Mouse (Mus musculus): ENCODE data around the gene Krt42.
"Not testable (repeated sequence)": the region's sequence is repeated elsewhere in the genome, so short reads cannot be mapped to it uniquely, and the experiment has no call there.

The Krt42 gene

GRCm38 (mm10) chr11:100269821-100270332 is at the start of gene Krt42:
Gene Krt42, minus strand, starts transcription at chr11:100269871.
- DNase-seq: no peak

DNA sequence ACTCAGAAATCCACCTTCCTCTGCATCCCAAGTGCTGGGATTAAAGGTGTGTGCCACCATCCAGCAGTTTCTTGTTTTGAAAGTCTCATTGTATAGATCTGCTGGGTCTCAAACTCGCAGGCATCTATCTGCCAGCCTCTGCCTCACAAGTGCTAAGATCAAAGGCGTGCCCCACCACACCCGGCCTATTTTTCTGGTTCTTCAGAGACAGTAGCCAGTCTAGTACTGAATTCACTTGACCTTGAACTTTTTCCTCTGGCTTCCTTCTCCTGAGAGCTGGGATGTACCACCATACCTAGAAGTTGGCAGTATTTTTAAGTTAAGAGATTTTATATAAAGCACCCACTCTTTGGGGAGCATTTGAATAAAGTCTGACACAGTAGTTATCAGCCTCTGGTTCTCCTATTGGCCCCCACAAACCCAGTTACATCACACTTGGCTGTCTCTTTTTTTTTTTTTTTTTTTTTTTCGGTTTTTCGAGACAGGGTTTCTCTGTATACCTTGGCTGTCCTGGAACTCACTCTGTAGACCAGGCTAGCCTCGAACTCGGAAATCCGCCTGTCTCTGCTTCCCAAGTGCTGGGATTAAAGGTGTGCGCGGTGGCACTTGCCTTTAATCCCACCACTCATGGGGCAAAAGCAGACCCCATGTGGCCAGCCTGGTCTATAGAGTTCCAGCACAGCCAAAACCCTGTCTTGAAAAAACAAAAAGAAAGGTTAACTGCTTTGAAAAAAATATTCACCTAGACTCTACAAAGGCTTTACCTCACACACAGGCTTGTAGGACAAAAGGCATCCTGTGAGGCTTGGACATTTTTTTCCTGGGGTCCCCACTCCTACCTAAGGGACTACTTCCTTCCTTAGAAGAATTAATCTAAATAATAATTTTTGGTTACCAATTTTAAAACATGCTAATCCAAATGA is 49.1 kb upstream of the Krt42 start:
- DNase-seq: peak in 1 of 2 experiments; percentile 45

DNA sequence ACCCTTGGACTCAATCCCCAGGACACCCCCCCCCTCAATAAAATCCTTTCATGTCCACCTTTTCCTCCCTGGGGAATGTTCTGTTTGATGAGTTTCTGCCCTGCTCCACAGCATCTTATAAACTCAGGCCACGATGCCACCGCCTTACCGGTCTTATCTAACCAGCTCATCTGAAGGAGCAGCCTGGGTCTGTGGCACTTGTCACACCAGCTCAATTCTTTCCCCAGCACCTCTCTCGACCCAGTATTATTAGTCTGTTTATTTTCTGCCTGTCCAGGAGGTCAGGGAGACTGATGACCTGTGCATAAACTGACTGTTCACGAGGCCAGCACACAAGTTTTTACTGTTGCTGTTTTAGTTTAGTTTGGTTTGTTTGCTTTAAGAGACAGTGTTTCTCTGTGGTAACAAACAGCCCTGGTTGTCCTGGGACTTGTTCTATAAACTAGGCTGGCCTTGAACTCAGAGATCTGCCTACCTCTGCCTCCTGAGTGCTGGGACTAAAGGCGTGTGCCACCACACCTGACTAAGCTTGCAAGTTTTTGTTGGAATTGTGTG is 48.2 kb upstream of the Krt42 start:
- DNase-seq: no peak

DNA sequence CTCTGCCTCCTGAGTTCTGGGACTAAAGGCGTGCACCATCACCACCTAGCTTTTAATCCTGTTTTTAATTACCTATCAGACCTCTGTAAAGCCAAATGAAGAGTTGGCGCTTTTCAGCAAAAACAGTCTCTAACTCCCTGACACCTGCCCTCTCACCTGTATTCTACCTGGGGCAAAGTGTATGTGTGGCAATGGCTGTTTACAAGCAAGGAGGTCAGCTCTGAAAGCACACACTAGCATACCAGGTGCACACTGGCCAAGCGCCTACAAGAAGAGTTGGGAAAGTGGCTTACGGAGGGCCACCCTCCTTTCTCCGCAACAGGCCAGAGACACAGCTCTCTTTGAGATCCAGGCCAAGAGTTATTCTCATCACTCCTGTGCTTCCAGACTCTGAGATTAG is 45.8 kb upstream of the Krt42 start:
- no peak for DNase-seq

- peak; percentile 21 to 71 for DNase-seq
Measured at GRCm38 (mm10) chr11:100313424-100313823, 43.8 kb upstream of the Krt42 start.

GRCm38 (mm10) chr11:100312096-100312679 is 42.5 kb upstream of the Krt42 start:
- DNase-seq: peak; percentile 75 to 93

- no peak for DNase-seq
Measured at GRCm38 (mm10) chr11:100311656-100312055, 42.0 kb upstream of the Krt42 start.

GRCm38 (mm10) chr11:100308672-100309071 is 39.0 kb upstream of the Krt42 start:
- not testable (repeated sequence) for DNase-seq

DNA sequence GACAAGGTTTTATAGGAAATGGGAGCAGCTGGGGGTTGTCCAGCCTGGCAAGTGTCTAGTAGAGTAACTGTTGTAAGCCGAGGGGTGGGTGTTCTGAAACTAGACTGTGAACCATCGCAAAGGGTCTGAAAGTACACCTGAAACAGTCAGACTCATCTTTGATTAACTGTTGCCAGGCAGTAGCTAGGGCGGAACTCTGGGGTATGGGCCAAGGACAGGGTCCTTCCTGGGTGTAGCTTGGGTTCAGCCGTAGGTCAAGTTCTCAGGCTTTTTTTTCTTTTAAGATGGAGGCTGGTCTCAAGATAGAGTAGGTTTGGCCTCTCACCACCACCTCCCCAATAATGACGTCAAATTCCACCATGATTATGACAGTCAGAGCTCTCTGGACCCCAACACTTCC is 38.2 kb upstream of the Krt42 start:
- no peak for DNase-seq

DNA sequence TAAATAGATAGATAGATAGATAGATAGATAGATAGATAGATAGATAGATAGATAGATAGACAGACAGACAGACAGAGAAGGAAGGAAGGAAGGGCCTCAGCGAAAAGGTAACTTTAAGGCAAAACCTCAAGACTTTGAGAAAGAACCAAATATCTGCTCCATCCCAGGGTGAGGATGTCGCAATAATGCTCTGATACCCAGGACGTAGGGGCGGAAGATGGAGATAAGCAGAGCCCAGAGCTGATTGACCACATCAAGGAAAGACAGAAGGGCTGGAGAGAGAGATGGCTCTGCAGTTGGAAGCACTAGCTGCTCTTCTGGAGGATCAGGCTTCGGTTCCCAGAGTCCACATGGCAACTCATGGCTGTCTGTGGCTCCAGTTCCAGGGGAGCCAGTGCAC is 31.6 kb upstream of the Krt42 start:
- DNase-seq: no peak

GRCm38 (mm10) chr11:100300293-100300692 is 30.6 kb upstream of the Krt42 start:
- peak in 1 of 2 experiments; percentile 78 for DNase-seq

DNA sequence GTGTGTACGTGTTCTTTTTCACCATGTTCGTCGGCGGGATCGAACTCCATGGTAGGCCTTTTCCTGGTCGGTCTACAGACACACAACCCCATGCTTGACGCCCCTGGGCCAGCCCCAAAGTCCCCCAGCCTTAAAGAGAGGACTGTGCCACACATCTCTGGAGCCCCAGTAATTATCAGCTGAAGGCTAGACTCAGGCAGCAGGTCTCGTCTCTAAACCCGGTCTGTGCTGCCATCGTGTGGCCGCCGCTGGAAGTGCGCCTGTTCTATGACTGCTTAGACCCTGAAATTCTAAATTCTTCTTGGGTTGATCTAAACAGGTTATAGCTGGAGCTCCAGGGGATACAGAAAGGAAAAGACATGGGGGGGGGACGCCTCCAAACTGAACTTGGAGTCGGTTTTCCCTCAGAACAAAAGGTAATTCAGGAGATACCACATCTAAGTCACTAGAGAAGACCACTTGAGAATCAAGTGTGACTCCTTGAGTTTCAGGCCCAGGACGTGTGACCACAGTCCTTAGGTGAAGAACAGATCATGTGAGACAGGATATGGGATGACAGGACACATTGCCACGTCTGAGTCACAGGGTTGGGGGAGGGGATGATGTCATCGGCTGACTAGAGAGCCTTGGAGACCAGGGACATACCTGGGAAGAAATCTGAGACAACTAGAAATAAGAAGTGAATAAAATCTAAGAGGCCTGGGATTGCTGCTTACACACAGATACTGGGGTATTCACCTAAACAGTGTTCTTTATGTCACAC is 28.8 kb upstream of the Krt42 start:
- peak; percentile 80 to 92 for DNase-seq

DNA sequence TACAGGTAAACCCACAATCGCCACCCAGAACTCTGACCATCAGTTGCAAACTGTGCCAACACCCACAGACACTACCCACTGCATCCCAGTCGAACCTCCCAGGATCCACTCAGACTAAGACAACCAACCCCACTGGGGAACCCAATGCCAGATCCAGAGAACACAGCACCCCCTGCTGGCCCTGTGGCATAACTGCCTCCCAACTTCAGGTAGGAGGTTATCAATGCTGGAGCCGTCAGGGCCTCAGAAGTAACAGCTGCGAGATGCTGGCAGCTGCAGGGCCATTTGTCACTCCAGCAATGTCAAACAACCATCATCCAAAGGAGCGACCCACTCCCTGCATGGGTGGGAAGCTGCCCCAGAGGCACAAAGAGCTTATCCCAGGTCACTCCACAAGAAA is 28.1 kb upstream of the Krt42 start:
- DNase-seq: no peak

DNA sequence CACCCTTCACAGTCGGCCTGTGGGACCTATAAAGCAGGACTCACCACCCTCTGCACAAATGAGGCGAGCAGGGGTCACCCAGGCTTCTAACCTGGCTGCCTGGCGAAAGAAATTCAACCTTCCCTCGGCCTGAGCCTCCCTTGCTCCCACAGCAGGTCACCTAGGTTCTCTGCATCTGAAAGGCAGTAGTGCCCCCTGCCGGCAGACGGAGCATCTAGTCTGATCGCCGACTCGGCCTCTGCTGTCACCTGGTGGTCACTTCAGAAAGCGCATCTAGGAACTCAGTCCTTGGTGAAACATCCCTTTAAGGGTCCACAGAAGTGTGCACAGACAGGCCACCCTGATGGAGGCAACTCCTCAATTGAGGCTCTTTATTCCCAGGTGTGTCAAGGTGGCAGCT is 25.6 kb upstream of the Krt42 start:
- DNase-seq: peak; percentile 77 to 90

- no peak for DNase-seq
Measured at GRCm38 (mm10) chr11:100292884-100293283, 23.2 kb upstream of the Krt42 start.

GRCm38 (mm10) chr11:100290235-100290634 is 20.6 kb upstream of the Krt42 start:
- DNase-seq: no peak

DNA sequence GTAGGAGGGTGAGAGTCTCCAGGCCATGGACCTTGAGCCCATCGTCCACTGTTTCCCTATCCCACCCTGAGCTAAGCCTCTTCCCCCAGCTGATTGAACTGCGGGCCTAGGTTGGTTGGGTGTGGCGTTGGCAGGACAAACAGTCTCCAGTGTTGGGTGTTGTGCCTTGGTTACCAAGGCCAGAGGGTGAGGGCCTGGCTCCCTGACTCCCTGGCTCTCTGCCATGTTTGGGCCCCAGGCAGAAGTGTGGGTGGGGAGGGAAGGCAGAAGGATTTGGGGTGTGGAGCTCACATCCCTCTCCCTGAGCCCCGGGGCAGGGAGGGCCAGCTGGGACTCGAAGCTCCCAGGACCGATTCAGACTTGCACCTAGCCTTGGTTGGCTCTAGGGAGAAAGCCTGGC is 19.3 kb upstream of the Krt42 start:
- DNase-seq: peak; percentile 18 to 60

DNA sequence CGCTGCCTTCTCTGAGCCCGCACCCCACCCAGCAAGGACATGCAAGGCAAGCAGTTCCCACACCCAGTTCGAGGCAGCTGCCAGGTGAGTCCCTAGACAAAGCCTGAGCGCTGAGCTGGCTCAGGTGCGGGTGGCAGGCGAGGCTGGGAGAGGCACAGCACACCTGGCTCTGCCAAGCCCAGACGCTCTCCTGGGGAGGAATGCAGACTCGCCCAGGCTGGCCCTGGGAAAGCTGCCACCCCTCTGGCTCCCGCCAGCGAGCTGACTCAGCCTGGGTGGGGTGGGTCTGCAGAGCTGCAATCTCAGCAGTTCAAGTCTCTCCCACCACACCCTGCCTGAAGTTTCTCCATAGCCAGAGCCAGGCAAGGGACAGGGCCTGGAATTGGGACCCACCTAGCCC is 17.4 kb upstream of the Krt42 start:
- peak in 1 of 2 experiments; percentile 55 for DNase-seq

DNA sequence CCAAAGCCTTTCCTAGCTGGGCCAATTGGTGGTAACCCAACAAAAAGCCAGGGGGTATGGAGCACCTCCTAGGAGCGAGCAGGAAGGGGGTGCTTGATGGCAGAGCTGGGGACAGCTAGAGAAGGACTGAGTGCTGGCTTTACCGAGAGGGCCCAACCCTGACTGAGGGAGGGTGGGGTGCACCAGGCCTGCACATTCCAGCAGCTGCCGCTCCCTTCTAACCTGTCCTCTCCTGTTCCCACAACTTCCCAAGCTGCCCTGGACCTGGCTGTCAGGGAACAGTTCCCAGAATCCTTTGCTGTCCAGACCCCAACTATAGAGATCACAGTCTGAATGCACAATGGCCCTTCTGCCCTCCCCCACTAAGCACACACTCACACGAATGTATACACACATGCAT is 15.3 kb upstream of the Krt42 start:
- DNase-seq: no peak

GRCm38 (mm10) chr11:100282549-100282948 is 12.9 kb upstream of the Krt42 start:
- peak; percentile 83 to 89 for DNase-seq

GRCm38 (mm10) chr11:100281596-100282544 is 12.2 kb upstream of the Krt42 start:
- DNase-seq: peak; percentile 71 to 95

- no peak for DNase-seq
Measured at GRCm38 (mm10) chr11:100278759-100279158, 9.1 kb upstream of the Krt42 start.
